Mouse (Mus musculus) neural tube, embryonic 14.5 days (tissue): Measurements from ENCODE around the gene Gm20716. TPM values are rescaled to one million over a fixed set of nuclear protein-coding genes. Genes with fewer than 3 reads are reported as not detected.
A peak's percentile ranks its signal among the peaks of the same experiment; 100 is the strongest.

ENCODE experiments used
- ATAC-seq: fragments of 200-750 bp; cut with Nextera tagmentation; 2 replicates; pipeline ENCODE4 v1.8.0; 2017; ENCODE audit warnings: low read depth, mild to moderate bottlenecking, moderate TSS enrichment, moderate library complexity
- H3K27ac ChIP-seq: fragments of 300-500 bp; sonication (generic); 2 replicates; pipeline ENCODE4 v1.5.1; 2014; ENCODE audit warnings: low read depth, mild to moderate bottlenecking, control low read depth, low read length, moderate library complexity, mixed read lengths
- H3K27me3 ChIP-seq: fragments of 300-500 bp; sonication (generic); 2 replicates; pipeline ENCODE4 v1.6.1; 2014; ENCODE audit warnings: low read length; ENCODE audit not compliant: control insufficient read depth, insufficient read depth
- H3K36me3 ChIP-seq: fragments of 300-500 bp; sonication (generic); 2 replicates; pipeline ENCODE4 v1.6.1; 2014; ENCODE audit warnings: low read length, mixed read lengths; ENCODE audit not compliant: control insufficient read depth, insufficient read depth
- H3K4me1 ChIP-seq: fragments of 300-500 bp; sonication (generic); 2 replicates; pipeline ENCODE4 v1.6.1; 2014; ENCODE audit warnings: low read length; ENCODE audit not compliant: control insufficient read depth, insufficient read depth
- H3K4me2 ChIP-seq: fragments of 300-500 bp; sonication (generic); 2 replicates; pipeline ENCODE4 v1.6.1; 2014; ENCODE audit warnings: mild to moderate bottlenecking, low read depth, low read length, control low read depth
- H3K4me3 ChIP-seq: fragments of 300-500 bp; sonication (generic); 2 replicates; pipeline ENCODE4 v1.5.1; 2014; ENCODE audit warnings: low read depth, low read length, control low read depth, mixed read lengths
- H3K9ac ChIP-seq: fragments of 300-500 bp; sonication (generic); replicated peaks from 2 replicates; pipeline ENCODE4 v1.6.1; 2014; ENCODE audit warnings: low read depth, mild to moderate bottlenecking, control low read depth, low read length, mixed read lengths
- H3K9me3 ChIP-seq: fragments of 300-500 bp; sonication (generic); 2 replicates; pipeline ENCODE4 v1.6.1; 2016; ENCODE audit warnings: low read length; ENCODE audit not compliant: control insufficient read depth
- WGBS: fragments of 180-500 bp; shearing (Covaris S2); extraction: QIAGEN DNeasy Blood & Tissue Kit; methylation state at CpG from one replicate; pipeline ENCODE4 v1.1.7; 2014; 5-methylcytosine and 5-hydroxymethylcytosine counted together
- polyA plus RNA-seq: library from polyadenylated mRNA; unstranded; fragments of >200 nt; fragmentation: Nextera tagmentation; extraction: Ambion mirVana; gene quantifications from 2 replicates; pipeline ENCODE4 v1.2.1, GENCODE M21; 2014

Gene Gm20716
- polyA plus RNA-seq, result 30.4 and 31.3 TPM in 2 replicates

DNA sequence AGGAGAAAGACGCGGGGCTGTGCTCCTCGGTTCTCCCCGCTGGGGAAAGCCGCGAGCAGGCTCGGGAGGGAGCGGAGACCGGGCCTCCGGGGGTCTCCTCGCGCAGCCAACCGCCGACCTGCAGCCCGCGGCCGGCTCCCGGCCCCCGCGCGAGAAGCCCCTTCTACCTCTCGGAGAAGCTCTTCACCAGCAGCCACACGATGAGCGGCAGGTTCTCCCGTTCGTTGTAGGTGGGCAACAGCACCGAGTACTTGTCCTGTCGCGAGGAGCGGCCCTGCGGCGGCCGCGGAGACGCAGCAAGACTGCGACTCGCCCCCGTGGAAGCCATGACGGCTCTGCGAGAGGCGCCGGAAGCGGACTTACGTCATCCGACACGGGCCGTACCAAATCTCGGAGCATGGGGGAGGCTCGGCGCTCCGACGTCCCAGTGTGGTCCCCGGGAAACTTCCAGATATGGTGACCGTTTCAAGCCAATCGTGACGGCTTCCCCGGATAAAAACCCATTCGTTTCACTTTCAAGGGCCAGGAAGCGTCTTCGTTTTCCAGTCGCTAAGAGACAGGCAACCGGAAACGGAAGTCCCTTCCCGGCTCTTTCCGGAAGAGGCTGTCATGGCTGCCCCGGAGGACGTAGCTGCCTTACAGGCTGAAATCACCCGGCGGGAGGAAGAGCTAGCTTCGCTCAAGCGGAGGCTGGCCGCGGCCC, at the start of gene Gm20716, which contains the start of the genes Dpm1 and Mocs3:
Gm20716 (minus strand) TSS at position 339 of the 703 bp plus-strand sequence.
Dpm1 (minus strand) TSS at position 566 of the 703 bp plus-strand sequence.
Mocs3 (plus strand) TSS at position 597 of the 703 bp plus-strand sequence.
- Histone ChIP-seq H3K36me3 (peaks cover 10% of the 10 kb centered on the region), H3K4me3 (peak within 1 kb of the TSS; percentile 99), H3K9ac (peak within 1 kb of the TSS; percentile 90), H3K27me3 (no peaks in the 10 kb centered on the region), H3K4me2 (peak within 1 kb of the TSS; percentile 99), H3K4me1 (peaks cover 24% of the 10 kb centered on the region), H3K27ac (peak within 1 kb of the TSS; percentile 95), H3K9me3 (no peaks in the 10 kb centered on the region)
- under 1% methylated on average over 73 of the region's 73 CpGs for WGBS
- peak; percentile 89 for ATAC-seq

DNA sequence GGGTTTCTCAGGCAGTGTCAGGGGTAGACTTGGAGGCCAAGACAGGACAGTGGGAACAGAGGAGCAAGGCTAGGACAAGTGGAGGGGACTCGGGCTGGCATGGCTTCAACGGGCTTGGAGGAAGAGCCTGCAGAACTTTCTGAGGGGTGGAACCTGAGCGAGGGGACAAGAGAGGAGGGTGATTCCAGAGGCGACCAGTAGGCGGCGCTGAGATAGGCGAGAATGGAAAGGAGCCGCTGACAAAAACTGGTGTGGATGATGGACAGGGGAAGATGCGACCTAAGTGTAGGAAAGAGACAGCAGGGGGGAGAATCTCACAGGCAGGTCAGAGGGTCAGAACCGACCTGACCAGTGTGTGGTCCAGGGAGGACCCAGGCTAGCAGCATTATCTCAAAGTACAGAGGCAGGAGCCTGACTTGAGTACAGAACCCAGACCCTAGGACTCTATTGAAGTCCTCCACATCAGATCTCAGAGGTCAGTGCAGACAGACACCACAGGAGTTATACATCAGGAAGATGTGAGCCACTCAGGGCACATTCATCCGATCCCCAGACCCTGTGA, 44.3 kb upstream of the Gm20716 start:
- 13% methylated on average over 11 of the region's 11 CpGs for WGBS
- H3K27me3 ChIP-seq, result peaks cover 4% of the 10 kb centered on the region; the same call in 1 of the 2 replicates
- ATAC-seq, result no peak

DNA sequence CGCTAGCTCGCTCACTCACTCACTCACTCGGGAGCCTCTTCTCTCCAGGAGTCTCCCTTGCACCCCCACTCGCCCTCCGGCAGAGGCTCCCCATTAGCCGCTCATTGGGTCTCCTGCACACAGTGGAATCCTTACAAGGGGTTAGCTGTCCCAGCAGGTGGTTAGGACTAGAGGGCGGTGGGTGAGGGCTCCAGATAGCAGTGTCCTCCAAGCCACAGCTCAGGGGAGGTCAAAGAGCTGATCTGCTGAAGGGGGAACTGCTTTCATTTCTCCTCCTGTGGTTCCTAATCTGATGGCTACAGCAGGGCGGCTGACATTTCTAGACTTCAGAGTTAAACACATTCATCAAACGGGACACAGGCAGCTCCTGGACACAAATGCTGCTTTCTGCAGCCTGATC, 43.2 kb upstream of the Gm20716 start:
- no peak for ATAC-seq
- Histone ChIP-seq H3K4me2 (no peak overlapping the region), H3K27me3 (no peaks in the 10 kb centered on the region), H3K9me3 (no peaks in the 10 kb centered on the region), H3K4me3 (no peak overlapping the region), H3K9ac (no peak overlapping the region), H3K4me1 (no peaks in the 10 kb centered on the region), H3K36me3 (no peaks in the 10 kb centered on the region), H3K27ac (no peak overlapping the region)
- 51% methylated on average over 9 of the region's 9 CpGs for WGBS

More for the DNA sequence above, 44.3 kb upstream of the Gm20716 start:
- Histone ChIP-seq H3K4me3 (no peak overlapping the region), H3K36me3 (no peaks in the 10 kb centered on the region), H3K9ac (no peak overlapping the region), H3K4me2 (no peak overlapping the region), H3K9me3 (no peaks in the 10 kb centered on the region), H3K27ac (no peak overlapping the region), H3K4me1 (no peaks in the 10 kb centered on the region)

DNA sequence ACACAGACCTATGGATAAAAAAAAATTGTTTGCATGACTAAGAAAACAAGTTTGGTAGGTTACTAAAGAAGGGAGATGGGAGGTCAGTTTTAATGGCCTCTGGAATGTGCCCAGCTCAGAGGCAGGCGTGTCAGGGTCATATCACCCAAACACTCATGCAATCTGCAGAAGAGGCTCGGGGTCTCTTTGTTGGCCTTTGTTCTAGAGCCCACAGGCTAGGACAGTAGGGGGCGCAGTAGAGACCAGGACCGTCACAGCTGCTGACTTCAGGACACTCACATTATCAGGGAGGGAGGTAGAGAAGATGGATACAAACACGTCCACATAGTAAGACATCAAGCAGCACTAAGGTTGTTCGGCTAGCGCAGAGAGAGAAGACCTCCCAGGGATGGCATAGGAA, 37.9 kb upstream of the Gm20716 start:
- H3K27ac ChIP-seq, result no peak overlapping the region
- no peaks in the 10 kb centered on the region for H3K27me3 ChIP-seq
- ATAC-seq, result no peak
- 27% methylated on average over 7 of the region's 7 CpGs for WGBS
- H3K9me3 ChIP-seq, result no peaks in the 10 kb centered on the region
- H3K4me3 ChIP-seq, result no peak overlapping the region
- H3K4me2 ChIP-seq, result no peak overlapping the region
- no peaks in the 10 kb centered on the region for H3K36me3 ChIP-seq
- H3K9ac ChIP-seq, result no peak overlapping the region
- no peaks in the 10 kb centered on the region for H3K4me1 ChIP-seq

DNA sequence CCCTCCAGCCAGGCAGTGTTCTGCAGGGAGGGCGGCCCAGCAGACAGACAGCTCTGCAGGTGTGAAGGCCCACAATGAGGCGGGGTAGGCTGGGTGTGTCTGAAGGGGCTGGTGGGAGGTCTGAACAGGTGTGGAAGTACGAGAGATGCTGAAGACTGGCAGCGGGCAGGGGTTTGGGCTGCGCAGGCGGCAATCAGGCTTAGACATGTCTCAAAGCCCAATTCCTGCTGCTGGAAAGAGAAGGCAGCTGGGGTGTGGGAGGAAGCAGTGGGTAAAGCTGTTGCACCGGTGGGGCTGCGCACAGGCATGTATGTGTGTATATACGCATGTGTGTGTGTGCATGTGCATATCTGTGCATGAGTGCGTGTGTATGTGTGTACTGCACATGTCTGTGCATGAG, 30.7 kb upstream of the Gm20716 start:
- Histone ChIP-seq H3K9ac (no peak overlapping the region), H3K4me3 (no peak overlapping the region), H3K27me3 (no peaks in the 10 kb centered on the region), H3K4me1 (no peaks in the 10 kb centered on the region), H3K9me3 (no peaks in the 10 kb centered on the region), H3K36me3 (no peaks in the 10 kb centered on the region), H3K27ac (no peak overlapping the region), H3K4me2 (no peak overlapping the region)
- WGBS, result 94% methylated on average over 10 of the region's 10 CpGs
- ATAC-seq, result no peak

DNA sequence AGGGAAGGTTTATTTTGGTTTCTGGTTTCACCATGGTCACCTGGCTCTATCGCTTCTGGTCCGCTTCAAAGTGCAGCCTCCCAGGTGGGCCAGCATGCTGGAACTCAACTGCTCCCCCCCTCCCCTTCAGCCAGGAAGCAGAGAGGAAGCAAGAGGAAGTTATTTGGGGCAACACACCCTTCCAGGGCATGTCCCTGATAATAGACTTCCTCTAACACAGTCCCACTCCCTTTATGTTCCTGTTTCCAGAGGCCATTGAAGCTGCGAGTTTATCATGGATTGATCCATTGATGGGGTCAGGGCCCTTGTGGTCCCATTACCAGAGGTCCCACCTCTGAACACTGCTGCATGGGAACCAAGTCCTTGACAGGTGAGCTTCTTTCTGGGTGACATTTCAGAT, 30.0 kb upstream of the Gm20716 start:
- 83% methylated on average over 3 of the region's 3 CpGs for WGBS
- H3K27ac ChIP-seq, result no peak overlapping the region

DNA sequence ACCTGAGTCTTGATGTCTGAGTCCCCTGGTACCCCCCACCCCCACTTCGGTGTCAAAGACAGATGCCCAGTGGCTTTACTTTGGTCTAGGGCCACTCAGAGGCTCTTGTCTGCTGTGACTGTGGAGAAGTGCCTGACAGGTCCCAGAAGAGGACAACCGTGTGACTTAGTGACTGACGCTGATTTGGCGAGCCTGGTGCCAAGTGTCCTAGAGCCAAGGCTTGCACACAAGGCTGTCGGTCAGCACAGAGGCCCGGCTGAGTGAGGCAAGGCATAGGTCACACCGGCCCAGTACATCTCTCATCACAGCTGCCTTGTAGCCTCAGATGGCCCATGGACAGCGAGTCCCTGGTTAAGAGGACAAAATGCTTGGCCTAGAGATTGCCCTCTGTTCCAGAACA, 28.9 kb upstream of the Gm20716 start:
- Histone ChIP-seq H3K4me1 (no peaks in the 10 kb centered on the region), H3K27ac (no peak overlapping the region), H3K9me3 (no peaks in the 10 kb centered on the region), H3K27me3 (no peaks in the 10 kb centered on the region), H3K4me3 (no peak overlapping the region), H3K4me2 (no peak overlapping the region), H3K36me3 (no peaks in the 10 kb centered on the region), H3K9ac (no peak overlapping the region)
- no peak for ATAC-seq
- WGBS, result 88% methylated on average over 8 of the region's 8 CpGs

More for the DNA sequence above, 30.0 kb upstream of the Gm20716 start:
- no peak overlapping the region for H3K4me2 ChIP-seq
- no peaks in the 10 kb centered on the region for H3K36me3 ChIP-seq
- H3K9me3 ChIP-seq, result no peaks in the 10 kb centered on the region
- no peaks in the 10 kb centered on the region for H3K27me3 ChIP-seq
- no peak overlapping the region for H3K4me3 ChIP-seq
- H3K4me1 ChIP-seq, result no peaks in the 10 kb centered on the region
- no peak for ATAC-seq
- no peak overlapping the region for H3K9ac ChIP-seq

DNA sequence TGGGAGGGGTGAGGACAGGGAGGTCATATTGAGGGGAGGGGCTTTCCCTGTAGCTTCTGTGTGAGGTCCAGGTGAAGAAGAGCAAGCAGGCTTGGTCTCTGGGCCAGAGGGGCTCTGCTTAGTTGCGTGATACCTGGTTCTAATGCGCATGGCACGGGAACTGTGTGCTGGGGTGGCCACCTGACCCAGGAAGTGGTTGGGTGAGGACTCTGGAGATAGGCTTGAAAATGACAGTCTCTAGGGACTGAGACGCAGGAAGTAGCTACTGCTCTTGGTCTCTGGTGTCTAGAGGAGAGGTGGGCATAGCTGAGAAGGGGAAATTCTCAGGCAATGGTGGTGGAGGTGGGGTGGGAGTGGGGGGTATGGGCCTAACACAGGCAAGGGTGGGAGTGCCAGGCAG, 27.0 kb upstream of the Gm20716 start:
- H3K9me3 ChIP-seq, result no peaks in the 10 kb centered on the region
- H3K4me1 ChIP-seq, result no peaks in the 10 kb centered on the region
- no peak overlapping the region for H3K4me3 ChIP-seq
- ATAC-seq, result no peak
- no peaks in the 10 kb centered on the region for H3K36me3 ChIP-seq
- no peak overlapping the region for H3K27ac ChIP-seq
- H3K27me3 ChIP-seq, result no peaks in the 10 kb centered on the region
- H3K4me2 ChIP-seq, result no peak overlapping the region
- WGBS, result 91% methylated on average over 4 of the region's 4 CpGs
- H3K9ac ChIP-seq, result no peak overlapping the region

DNA sequence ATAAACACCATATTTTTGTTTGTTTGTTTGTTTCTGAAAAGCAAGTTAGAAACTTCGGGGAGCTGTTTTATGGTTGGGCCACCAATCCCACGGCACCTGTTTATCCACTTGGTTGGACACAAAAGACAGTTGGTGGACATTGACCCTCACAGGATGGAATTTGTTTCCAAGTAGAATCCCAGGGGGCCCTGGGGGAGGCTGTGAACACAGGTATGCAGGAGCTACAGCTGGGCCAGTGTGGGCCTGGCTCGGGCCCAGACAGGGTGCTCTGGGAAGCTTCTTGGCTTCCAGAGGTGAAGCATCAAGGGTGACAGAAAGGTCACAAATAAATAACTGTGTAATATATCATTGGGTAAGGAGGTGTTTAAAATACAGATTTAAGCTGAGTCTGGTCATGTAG, 26.3 kb upstream of the Gm20716 start:
- Histone ChIP-seq H3K36me3 (no peaks in the 10 kb centered on the region), H3K4me3 (no peak overlapping the region), H3K9me3 (no peaks in the 10 kb centered on the region), H3K4me2 (no peak overlapping the region), H3K27ac (no peak overlapping the region), H3K4me1 (no peaks in the 10 kb centered on the region), H3K27me3 (no peaks in the 10 kb centered on the region), H3K9ac (no peak overlapping the region)
- ATAC-seq, result no peak
- WGBS, result 84% methylated on average over 3 of the region's 3 CpGs
